Mouse (Mus musculus): ENCODE measurements around the gene Fam83e.

DNA sequence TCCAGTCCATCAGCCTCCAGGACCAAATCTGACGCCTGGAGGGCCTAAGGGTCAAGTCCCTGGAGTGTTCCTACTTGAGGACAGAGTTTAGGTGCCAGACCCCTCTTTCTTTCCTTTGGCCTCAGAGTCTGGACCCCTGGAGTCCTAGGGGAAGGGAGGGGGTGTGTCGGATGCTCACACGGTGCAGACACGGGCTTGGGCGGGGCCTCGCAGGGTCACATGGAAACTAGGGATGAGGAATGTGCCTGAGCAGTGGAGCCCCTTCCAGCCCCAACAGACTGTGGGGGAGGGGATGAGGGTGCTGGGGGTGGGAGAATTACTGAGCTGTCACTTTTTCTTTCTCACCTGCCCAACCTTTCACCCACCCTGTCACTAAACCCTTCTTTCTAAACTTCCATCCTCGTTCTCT lies 15.1 kb upstream of the Fam83e start:
- TF ChIP-seq CTCF (IDR thresholded peaks at IDR 0.05; ENCODE audit: control insufficient read depth, insufficient read depth, low read length) = no peak
- TF ChIP-seq POLR2A (IDR thresholded peaks at IDR 0.05; ENCODE audit: borderline replicate concordance, control insufficient read depth, low read depth, low read length) = no peak

Measured in bone marrow, adult 2 months (tissue).